24 mouse cellular contexts compared by ENCODE assay signal in the genomic region with DNA sequence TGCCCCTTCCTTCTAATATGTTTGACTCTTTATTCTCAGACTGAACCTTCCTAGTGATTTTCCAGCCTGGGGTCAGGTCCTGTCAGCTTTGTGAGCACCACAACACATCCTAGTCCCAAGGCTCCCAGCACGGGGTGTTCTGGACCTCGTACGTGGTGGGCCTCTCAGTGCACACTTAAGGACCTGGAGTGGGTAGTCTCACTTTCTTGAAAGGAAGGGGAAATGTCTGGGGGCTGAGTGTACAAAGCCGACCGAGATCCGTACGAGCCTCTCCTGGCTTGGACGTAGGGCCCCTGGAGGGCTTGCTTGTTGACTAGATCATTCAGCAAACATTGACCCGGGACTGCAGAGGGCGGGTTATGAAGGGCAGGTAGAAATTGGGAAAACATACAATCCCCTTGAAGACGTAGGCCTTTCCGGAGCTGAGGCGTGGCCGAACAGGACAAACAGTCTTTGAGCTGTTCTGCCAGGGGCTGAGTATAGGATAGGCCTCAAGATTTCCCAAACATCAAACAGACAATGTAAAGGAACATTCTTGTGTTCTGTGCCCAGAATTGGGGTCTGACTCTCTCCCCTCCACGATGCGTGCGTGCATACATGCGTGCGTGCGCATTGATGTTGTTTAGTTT. TPM values are rescaled to one million over a fixed set of nuclear protein-coding genes. Genes with fewer than 3 reads are reported as not detected.
A peak's percentile ranks its signal among the peaks of the same experiment; 100 is the strongest.
DNase-seq lines count a peak whose midpoint lies in the region; ATAC-seq and TF ChIP-seq lines count a peak whose summit lies in the region.
"Had no signal": no experiment of that assay in that cellular context is flagged by ENCODE, and none has a peak within 500 bp of the region (broad histone marks: within the 10 kb centered on the region; RNA-seq: fewer than 3 reads in every experiment).

No protein-coding gene starts in this region.

- H3K4me3 ChIP-seq in lung, embryonic 15.5 days: no peak overlapping the region
- no peak overlapping the region for H3K4me3 ChIP-seq in lung, adult 2 months (replicated peaks; ENCODE audit: extremely low read depth, low read depth, low read length)
- no peak overlapping the region for H3K4me3 ChIP-seq in midbrain, postnatal 0 days (ENCODE audit: low read depth, low read length)
- H3K4me3 ChIP-seq: limb, embryonic 15.5 days; neural tube, embryonic 12.5 days had no signal

- TF ChIP-seq CTCF in lung, adult 2 months (IDR thresholded peaks at IDR 0.05; ENCODE audit: insufficient read depth, low read length): no peak
- no peak for TF ChIP-seq CTCF in midbrain, postnatal 0 days (IDR thresholded peaks at IDR 0.05)

- no peaks in the 10 kb centered on the region for H3K27me3 ChIP-seq in lung, embryonic 15.5 days
- no peaks in the 10 kb centered on the region for H3K27me3 ChIP-seq in midbrain, postnatal 0 days (ENCODE audit: insufficient read depth, low read length)
- H3K27me3 ChIP-seq: CH12.LX; limb, embryonic 15.5 days; neural tube, embryonic 12.5 days had no signal

- H3K36me3 ChIP-seq in lung, embryonic 15.5 days: no peaks in the 10 kb centered on the region
- no peaks in the 10 kb centered on the region for H3K36me3 ChIP-seq in midbrain, postnatal 0 days (ENCODE audit: insufficient read depth, low read length)
- H3K36me3 ChIP-seq: limb, embryonic 15.5 days; neural tube, embryonic 12.5 days had no signal

- peak overlapping the region; percentile 87 for H3K27ac ChIP-seq in lung, embryonic 15.5 days
- H3K27ac ChIP-seq in midbrain, postnatal 0 days (ENCODE audit: low read depth, low read length): no peak overlapping the region
- H3K27ac ChIP-seq: hindbrain, postnatal 0 days; kidney, postnatal 0 days; macrophage; neural tube, embryonic 12.5 days had no signal

- no peak for TF ChIP-seq POLR2A in lung, adult 2 months (IDR thresholded peaks at IDR 0.05; ENCODE audit: borderline replicate concordance, extremely low read depth, low read depth, low read length)

- no peak overlapping the region for H3K4me2 ChIP-seq in lung, embryonic 15.5 days
- no peak overlapping the region for H3K4me2 ChIP-seq in midbrain, postnatal 0 days (ENCODE audit: low read depth, low read length, poor library complexity, severe bottlenecking)
- H3K4me2 ChIP-seq: heart, embryonic 11.5 days; limb, embryonic 15.5 days; midbrain, embryonic 11.5 days; neural tube, embryonic 12.5 days had no signal

- peaks cover 17% of the 10 kb centered on the region for H3K4me1 ChIP-seq in lung, embryonic 15.5 days
- no peaks in the 10 kb centered on the region for H3K4me1 ChIP-seq in lung, adult 2 months (ENCODE audit: control insufficient read depth, insufficient read depth, low read length)
- H3K4me1 ChIP-seq in midbrain, postnatal 0 days (ENCODE audit: insufficient read depth, low read length): no peaks in the 10 kb centered on the region
- H3K4me1 ChIP-seq: limb, embryonic 15.5 days; neural tube, embryonic 12.5 days had no signal

- peak; percentile 79 for ATAC-seq in lung, embryonic 15.5 days (ENCODE audit: borderline replicate concordance, extremely low read depth, low FRiP score, low TSS enrichment)
- no peak for ATAC-seq in midbrain, postnatal 0 days (ENCODE audit: low FRiP score)
- ATAC-seq: forebrain, embryonic 14.5 days; hindbrain, postnatal 0 days had no signal

- DNase-seq in heart, adult 11 months: peak; percentile 76
- DNase-seq in heart, adult 8-10 months (ENCODE audit: low spot score): no peak
- no peak for DNase-seq in lung, adult 2 months
- peak; percentile 23 for DNase-seq in lung, postnatal 36 days
- DNase-seq in cerebellum, adult 18-20 months: no peak
- DNase-seq in midbrain, postnatal 0 days (ENCODE audit: low spot score): no peak
- DNase-seq: adrenal gland, postnatal 14 days; cerebellum, adult 11 months; cerebellum, postnatal 25 days; embryo, embryonic 11 days; heart, postnatal 10 days; kidney, adult 18-20 months; thymus, adult 18-20 months had no signal

- no peaks in the 10 kb centered on the region for H3K9me3 ChIP-seq in lung, embryonic 15.5 days
- H3K9me3 ChIP-seq in midbrain, postnatal 0 days (ENCODE audit: low read length): no peaks in the 10 kb centered on the region
- H3K9me3 ChIP-seq: limb, embryonic 15.5 days; neural tube, embryonic 12.5 days had no signal

- 51% methylated on average over 20 of the region's 20 CpGs for WGBS in lung, embryonic 15.5 days
- 58% methylated on average over 20 of the region's 20 CpGs for WGBS in lung, adult 2 months
- 84% methylated on average over 20 of the region's 20 CpGs for WGBS in midbrain, postnatal 0 days

- H3K9ac ChIP-seq in lung, embryonic 15.5 days: no peak overlapping the region
- H3K9ac ChIP-seq in midbrain, postnatal 0 days (replicated peaks; ENCODE audit: low read length, poor library complexity, severe bottlenecking): no peak overlapping the region
- H3K9ac ChIP-seq: limb, embryonic 15.5 days; neural tube, embryonic 12.5 days had no signal

RNA-seq across cellular contexts. Expression of gene Dlk1, which starts 42.5 kb away (rescaled TPM):
- under 1 TPM in 3 of 4 experiments, not detected in 1; 0.23 to 0.69 (median 0.47) TPM for total RNA-seq in heart, adult 8-10 months (2022)
- polyA plus RNA-seq in lung, embryonic 15.5 days (2015; fragmentation: Nextera tagmentation; extraction: Ambion mirVana): 525 and 559 TPM in 2 replicates
- 0.42 and 0.44 TPM in 2 replicates for polyA plus RNA-seq in lung, adult 2 months (2012; rRNA removed)
- 22.1 and 38.8 TPM in 2 replicates for total RNA-seq in midbrain, postnatal 0 days (2014; rRNA removed)
- polyA plus RNA-seq in midbrain, postnatal 0 days (2015; fragmentation: Nextera tagmentation; extraction: Ambion mirVana): 41.4 and 47.5 TPM in 2 replicates
- total RNA-seq: CH12.LX, MEL had no signal
- polyA plus RNA-seq: macrophage had no signal

Comparison
In these comparisons a context has a peak if more than half of its experiments do, and no peak if none do; other contexts are left out.
1. DNase-seq: peak in heart, adult 11 months (single experiment) and lung, postnatal 36 days (single experiment); none in heart, adult 8-10 months (single experiment), lung, adult 2 months (single experiment), cerebellum, adult 18-20 months (0 of 2) and midbrain, postnatal 0 days (single experiment).
2. RNA of gene Dlk1, which starts 42.5 kb away (polyA plus RNA-seq): 525 to 559 TPM in lung, embryonic 15.5 days and 41.4 to 47.5 TPM in midbrain, postnatal 0 days; 0.42 to 0.44 TPM in lung, adult 2 months; every median in the first group is over 10 times any median in the second.